In the genomic region with DNA sequence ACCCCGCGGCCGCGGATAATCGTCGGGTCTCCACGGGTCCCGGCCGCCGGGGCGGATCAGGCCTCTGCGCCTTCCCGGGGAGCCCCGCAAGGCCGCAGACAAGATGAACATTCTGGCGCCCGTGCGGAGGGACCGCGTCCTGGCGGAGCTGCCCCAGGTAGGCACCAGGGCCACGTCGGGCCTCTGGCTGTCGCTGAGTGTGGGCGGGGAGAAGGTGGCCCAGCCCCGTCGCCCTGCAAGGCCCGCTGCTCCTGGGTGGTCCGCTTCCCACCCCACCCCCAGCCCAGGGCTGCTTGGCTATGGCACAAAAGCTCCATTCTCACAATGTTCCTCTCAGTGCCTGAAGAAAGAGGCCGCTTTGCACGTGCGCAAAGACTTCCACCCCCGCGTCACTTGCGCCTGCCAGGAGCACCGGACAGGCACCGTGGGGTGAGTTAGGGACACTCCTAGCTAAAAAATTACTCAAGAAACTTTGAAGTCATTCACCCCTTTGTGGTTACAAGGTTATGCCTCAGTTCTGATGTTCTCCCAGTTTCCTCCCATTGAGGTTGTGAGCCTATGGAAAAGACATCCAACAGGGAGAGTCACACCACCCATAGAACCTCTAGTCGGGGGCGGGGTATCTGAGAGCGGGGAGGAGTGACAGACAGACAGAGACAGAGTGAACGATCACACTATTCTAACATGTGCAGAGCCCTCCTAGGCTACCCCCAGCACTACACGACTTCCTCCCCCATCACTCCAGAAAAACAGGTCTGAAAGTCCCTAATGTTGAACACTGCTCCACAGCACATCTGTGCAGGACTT, we compare ENCODE assay signal across 8 mouse cellular contexts. TPM values are rescaled to one million over a fixed set of nuclear protein-coding genes. Genes with fewer than 3 reads are reported as not detected.
DNase-seq lines count a peak whose midpoint lies in the region; ATAC-seq and TF ChIP-seq lines count a peak whose summit lies in the region.

No protein-coding gene starts in this region.

- H3K4me1 ChIP-seq in brown adipose tissue, adult 24 weeks (ENCODE audit: control insufficient read depth, insufficient read depth, insufficient read length, low read length), result 0 out of 2 replicates have a peak, but pooled peaks cover 2% of the 10 kb centered on the region
- H3K4me1 ChIP-seq in hindbrain, embryonic 16.5 days (ENCODE audit: control insufficient read depth, insufficient read depth, low read depth, low read length), result peaks cover 9% of the 10 kb centered on the region

- H3K36me3 ChIP-seq in hindbrain, embryonic 16.5 days (ENCODE audit: control insufficient read depth, insufficient read depth, low read length), result peaks cover 9% of the 10 kb centered on the region; the same call in 1 of the 2 replicates

- peak overlapping the region; percentile 70 for H3K4me2 ChIP-seq in hindbrain, embryonic 16.5 days (ENCODE audit: low read length)

- no peaks in the 10 kb centered on the region for H3K9me3 ChIP-seq in hindbrain, embryonic 16.5 days (ENCODE audit: control insufficient read depth, low read length)

- no peaks in the 10 kb centered on the region for H3K27me3 ChIP-seq in Patski
- H3K27me3 ChIP-seq in hindbrain, embryonic 16.5 days (replicated peaks; ENCODE audit: control insufficient read depth, insufficient read depth, low read length), result no peaks in the 10 kb centered on the region

- DNase-seq in Patski (ENCODE audit: low read depth, low spot score), result no peak
- DNase-seq in gastrocnemius, adult 2 months, result peak; percentile 68
- DNase-seq in left cerebral cortex, postnatal 10 days (ENCODE audit: extremely low spot score in 1 of 2, low spot score in 2 of 2), result peak; percentile 83 to 92
- peak; percentile 75 for DNase-seq in right cerebral cortex, postnatal 14 days
- DNase-seq in cerebellum, adult 11-12 months, result no peak

- CTCF ChIA-PET in Patski (lab: Charles Lee), result interaction anchor here (1.1 to 1.3 kb wide), 2 partner anchors 40 to 46 kb away, joined by 3 read pairs; no protein-coding TSS in a partner anchor

- H3K4me3 ChIP-seq in brown adipose tissue, adult 24 weeks (ENCODE audit: insufficient read depth, low read depth, low read length), result peak overlapping the region; percentile 71
- H3K4me3 ChIP-seq in gastrocnemius, adult 2 months, result peak overlapping the region; percentile 85
- H3K4me3 ChIP-seq in hindbrain, embryonic 16.5 days (ENCODE audit: low read length), result peak overlapping the region; percentile 78

- intact Hi-C loops in gastrocnemius, adult 2 months (cut with DNase I), result no loop called here
- intact Hi-C loops in left cerebral cortex, postnatal 10 days (cut with DNase I), result no loop called here

- POLR2A ChIA-PET in Patski (lab: Charles Lee), result interaction anchor here (0.6 to 0.8 kb wide), 2 partner anchors 14 to 550 kb away, joined by 3 to 6 read pairs; no protein-coding TSS in a partner anchor

- ATAC-seq in Patski, result peak; percentile 23
- ATAC-seq in hindbrain, embryonic 16.5 days, result peak; percentile 82
- peak; percentile 40; the same call in 1 of the 2 replicates for ATAC-seq in megakaryocyte, adult 5-6 weeks (ENCODE audit: poor library complexity, severe bottlenecking)

- peak overlapping the region; percentile 93 for H3K9ac ChIP-seq in hindbrain, embryonic 16.5 days (ENCODE audit: low read depth, low read length)

- no peak for TF ChIP-seq CTCF in Patski (IDR thresholded peaks at IDR 0.05)
- no peak for TF ChIP-seq CTCF in gastrocnemius, adult 2 months (IDR thresholded peaks at IDR 0.05)

- peak overlapping the region; percentile 60 for H3K27ac ChIP-seq in brown adipose tissue, adult 24 weeks (replicated peaks; ENCODE audit: low read depth, low read length)
- peak overlapping the region; percentile 85 for H3K27ac ChIP-seq in gastrocnemius, adult 2 months
- H3K27ac ChIP-seq in hindbrain, embryonic 16.5 days (ENCODE audit: low read depth, low read length), result peak overlapping the region; percentile 89

- in situ Hi-C loops in Patski (cut with MboI; ENCODE audit: low pct_unique_long_range_greater_than_20kb), result no loop called here

- WGBS in hindbrain, embryonic 16.5 days, result under 1% methylated on average over 37 of the region's 42 CpGs

RNA-seq across cellular contexts. Expression of a gene that starts 1.2 kb away (rescaled TPM):
- polyA plus RNA-seq in Patski (2021), result 138 TPM
- polyA plus RNA-seq in brown adipose tissue, adult 24 weeks (2012; ENCODE audit: insufficient read depth, insufficient read length, missing spikeins), result 61.8 and 78.8 TPM in 2 replicates
- 1 to 10 TPM; 3.3 to 4.6 TPM for total RNA-seq in gastrocnemius, adult 2 months (2021)
- polyA plus RNA-seq in hindbrain, embryonic 16.5 days (2015; fragmentation: Nextera tagmentation; extraction: Ambion mirVana), result 57.3 and 60.3 TPM in 2 replicates
- total RNA-seq in left cerebral cortex, postnatal 10 days (2021), result 10 to 100 TPM; 37.0 to 39.8 TPM
- total RNA-seq in megakaryocyte, adult 5-6 weeks (2015), result not detected in 2 replicates
- 1.3 TPM in 1 of 2 replicates, not detected in the other for total RNA-seq in megakaryocyte, adult 5-6 weeks (2017)

RNA-seq across cellular contexts. Expression of a gene that starts 3.8 kb away (rescaled TPM):
- 0.18 TPM for polyA plus RNA-seq in Patski (2021)
- polyA plus RNA-seq in brown adipose tissue, adult 24 weeks (2012; ENCODE audit: insufficient read depth, insufficient read length, missing spikeins), result 102 and 105 TPM in 2 replicates
- total RNA-seq in gastrocnemius, adult 2 months (2021), result under 1 TPM in 1 of 2 experiments, not detected in 1; 0.81 TPM
- 2.3 and 4.0 TPM in 2 replicates for polyA plus RNA-seq in hindbrain, embryonic 16.5 days (2015; fragmentation: Nextera tagmentation; extraction: Ambion mirVana)
- total RNA-seq in left cerebral cortex, postnatal 10 days (2021), result 1 to 10 TPM; 3.6 to 4.7 TPM
- 0.62 and 1.6 TPM in 2 replicates for total RNA-seq in megakaryocyte, adult 5-6 weeks (2015)
- total RNA-seq in megakaryocyte, adult 5-6 weeks (2017), result 1.1 and 1.3 TPM in 2 replicates

RNA-seq across cellular contexts. Expression of a gene that starts 6.1 kb away (rescaled TPM):
- 1,270 TPM for polyA plus RNA-seq in Patski (2021)
- 881 and 950 TPM in 2 replicates for polyA plus RNA-seq in brown adipose tissue, adult 24 weeks (2012; ENCODE audit: insufficient read depth, insufficient read length, missing spikeins)
- 100 to 1,000 TPM; 760 to 970 TPM for total RNA-seq in gastrocnemius, adult 2 months (2021)
- 662 and 677 TPM in 2 replicates for polyA plus RNA-seq in hindbrain, embryonic 16.5 days (2015; fragmentation: Nextera tagmentation; extraction: Ambion mirVana)
- total RNA-seq in left cerebral cortex, postnatal 10 days (2021), result 100 to 1,000 TPM; 802 to 805 TPM
- total RNA-seq in megakaryocyte, adult 5-6 weeks (2015), result 2,467 and 2,664 TPM in 2 replicates
- total RNA-seq in megakaryocyte, adult 5-6 weeks (2017), result 2,641 and 2,675 TPM in 2 replicates

RNA-seq across cellular contexts. Expression of a gene that starts 12.9 kb away (rescaled TPM):
- polyA plus RNA-seq in Patski (2021), result 13.6 TPM
- polyA plus RNA-seq in brown adipose tissue, adult 24 weeks (2012; ENCODE audit: insufficient read depth, insufficient read length, missing spikeins), result 77.2 and 118 TPM in 2 replicates
- total RNA-seq in gastrocnemius, adult 2 months (2021), result 1 to 10 TPM; 1.3 to 1.7 TPM
- 19.7 and 20.1 TPM in 2 replicates for polyA plus RNA-seq in hindbrain, embryonic 16.5 days (2015; fragmentation: Nextera tagmentation; extraction: Ambion mirVana)
- 10 to 100 TPM; 23.8 to 27.9 TPM for total RNA-seq in left cerebral cortex, postnatal 10 days (2021)
- total RNA-seq in megakaryocyte, adult 5-6 weeks (2015), result 0.76 and 2.8 TPM in 2 replicates
- 1.0 and 1.3 TPM in 2 replicates for total RNA-seq in megakaryocyte, adult 5-6 weeks (2017)

RNA-seq across cellular contexts. Expression of a gene that starts 13.0 kb away (rescaled TPM):
- polyA plus RNA-seq in Patski (2021), result 19.6 TPM
- polyA plus RNA-seq in brown adipose tissue, adult 24 weeks (2012; ENCODE audit: insufficient read depth, insufficient read length, missing spikeins), result 3.2 and 6.3 TPM in 2 replicates
- total RNA-seq in gastrocnemius, adult 2 months (2021), result under 1 TPM; 0.36 to 0.75 TPM
- 7.1 and 7.7 TPM in 2 replicates for polyA plus RNA-seq in hindbrain, embryonic 16.5 days (2015; fragmentation: Nextera tagmentation; extraction: Ambion mirVana)
- total RNA-seq in left cerebral cortex, postnatal 10 days (2021), result 1 to 10 TPM; 4.8 to 5.8 TPM
- total RNA-seq in megakaryocyte, adult 5-6 weeks (2015), result 2.4 and 8.6 TPM in 2 replicates
- total RNA-seq in megakaryocyte, adult 5-6 weeks (2017), result 2.1 and 6.9 TPM in 2 replicates

Comparison
In these comparisons a context has a peak if more than half of its experiments do, and no peak if none do; other contexts are left out.
1. ATAC-seq: peak in every context shown above with its lines; median percentile 82 in hindbrain, embryonic 16.5 days; 40 in megakaryocyte, adult 5-6 weeks; 23 in Patski.
2. DNase-seq: peak in gastrocnemius, adult 2 months (single experiment), left cerebral cortex, postnatal 10 days (2 of 2) and right cerebral cortex, postnatal 14 days (single experiment); none in Patski (single experiment) and cerebellum, adult 11-12 months (single experiment).
3. RNA of a gene that starts 1.2 kb away (total RNA-seq): 37.0 to 39.8 TPM in left cerebral cortex, postnatal 10 days; 3.3 to 4.6 TPM in gastrocnemius, adult 2 months and 1.3 TPM in megakaryocyte, adult 5-6 weeks; every median in the first group is over 4 times any median in the second.
4. Peak in every context shown above with its lines, with median percentiles within 50 percentile points of each other: H3K27ac ChIP-seq and H3K4me3 ChIP-seq.